Mouse (Mus musculus) spleen, adult 2 months (tissue): Measurements from ENCODE around the gene Tgm1.

Experiments used
- CTCF ChIP-seq: fragments of 200-500 bp; IDR thresholded peaks from 2 replicates; pipeline ENCODE4 v1.5.1; 2011; ENCODE audit warnings: mild to moderate bottlenecking, inconsistent platforms; ENCODE audit not compliant: insufficient read depth, insufficient read length, insufficient replicate concordance; ENCODE audit errors: extremely low read depth
- POLR2A ChIP-seq: fragments of 200-500 bp; IDR thresholded peaks from 2 replicates; pipeline ENCODE4 v1.6.1; 2011; ENCODE audit warnings: low read depth, low read length, inconsistent platforms

DNA sequence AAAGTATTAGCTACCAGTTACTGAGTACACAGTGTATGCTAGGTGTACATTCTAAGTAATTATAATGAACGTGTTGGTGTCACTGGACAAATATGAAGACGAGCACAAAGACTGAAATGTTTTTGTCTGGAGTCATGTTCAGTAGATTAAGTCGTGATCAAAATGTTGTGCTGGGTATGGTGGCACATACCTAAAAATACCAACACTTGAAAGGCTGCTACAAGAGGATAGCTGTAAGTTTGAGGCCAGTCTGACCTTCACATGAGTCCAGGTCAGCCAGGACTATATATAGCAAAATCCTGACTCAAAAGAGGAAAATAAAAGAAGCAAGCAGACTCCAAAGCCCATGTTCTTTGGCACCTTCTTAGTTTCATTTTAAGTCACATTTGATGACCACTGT is 56.8 kb downstream of the Tgm1 start:
- TF ChIP-seq CTCF (no peak), POLR2A (no peak)
